Mouse (Mus musculus) thymus, adult 2 months (tissue): Measurements from ENCODE around the gene Gnai2.

ENCODE experiments used
- CTCF ChIP-seq: fragments of 200-500 bp; IDR thresholded peaks from 2 replicates; pipeline ENCODE4 v1.5.1; 2012; ENCODE audit warnings: mild to moderate bottlenecking, control low read depth, low read length, moderate library complexity, borderline replicate concordance; ENCODE audit not compliant: control insufficient read depth, poor library complexity, insufficient read depth; ENCODE audit errors: extremely low read depth
- POLR2A ChIP-seq: fragments of 200-500 bp; IDR thresholded peaks from 2 replicates; pipeline ENCODE4 v1.6.1; 2012; ENCODE audit warnings: mild to moderate bottlenecking, low read length, control low read depth, moderate library complexity; ENCODE audit not compliant: control insufficient read depth, poor library complexity, insufficient read depth; ENCODE audit errors: extremely low read depth

GRCm38 (mm10) chr9:107645577-107645976 lies 10.4 kb upstream of the Gnai2 start:
- TF ChIP-seq CTCF (peak; percentile 91), POLR2A (no peak)
